Mouse (Mus musculus): ENCODE measurements around the gene Ilf3. TPM values are rescaled to one million over a fixed set of nuclear protein-coding genes. Genes with fewer than 3 reads are reported as not detected.

Ilf3 gene
- polyA plus RNA-seq, 1 experiment from 2014 or later: 341 TPM

DNA sequence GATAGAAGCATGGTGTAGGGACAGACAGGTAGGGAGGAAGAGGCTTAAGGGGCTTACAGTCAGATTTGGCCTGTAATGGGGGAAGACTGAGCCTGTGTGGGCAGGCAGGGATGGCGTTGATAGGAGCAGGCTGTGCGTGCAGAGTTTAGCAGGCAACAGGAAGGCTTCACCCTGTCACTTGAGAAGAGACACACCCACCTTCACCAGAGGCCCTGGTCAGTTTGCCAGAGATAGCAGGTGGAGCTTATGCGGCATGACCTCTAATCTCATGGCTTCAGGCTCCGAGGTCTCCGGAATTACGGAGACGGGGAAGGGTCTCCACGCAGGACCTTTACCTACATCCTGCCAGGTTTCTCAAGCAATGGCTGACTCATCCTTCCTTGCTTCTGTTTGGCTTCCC is 84.2 kb downstream of the Ilf3 start:
- no peak for DNase-seq (ENCODE audit: low spot score)
- H3K27ac ChIP-seq (replicated peaks): no peak overlapping the region
- H3K4me3 ChIP-seq: no peak overlapping the region

DNA sequence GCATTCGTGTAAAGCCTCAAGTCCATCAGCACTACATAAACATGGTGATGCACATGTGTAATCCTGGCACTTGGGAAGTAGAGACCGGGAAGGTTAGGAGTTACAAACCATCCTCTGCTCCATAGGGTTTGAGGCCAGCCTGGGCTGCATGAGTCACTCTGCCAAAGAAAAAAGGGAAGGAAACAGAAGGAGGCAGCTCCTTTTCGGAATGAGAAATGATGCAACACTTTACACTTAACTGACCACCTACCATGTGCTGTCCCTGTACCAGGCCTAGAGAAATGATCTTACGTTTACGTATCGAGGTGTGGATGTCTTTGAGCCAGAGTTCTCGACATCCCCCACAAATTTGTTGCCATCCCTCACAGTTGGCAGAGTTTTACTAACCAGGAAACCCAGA is 85.3 kb downstream of the Ilf3 start:
- Histone ChIP-seq H3K27me3 (replicated peaks; ENCODE audit: low read depth, poor library complexity, severe bottlenecking) (no peaks in the 10 kb centered on the region), H3K36me3 (replicated peaks) (no peaks in the 10 kb centered on the region), H3K9me3 (no peaks in the 10 kb centered on the region), H3K4me3 (no peak overlapping the region), H3K27ac (replicated peaks) (no peak overlapping the region), H3K4me1 (peaks cover 11% of the 10 kb centered on the region)
- WGBS: 92% methylated on average over 7 of the region's 7 CpGs
- DNase-seq (ENCODE audit: low spot score): no peak

More for the DNA sequence above, 84.2 kb downstream of the Ilf3 start:
- Histone ChIP-seq H3K27me3 (replicated peaks; ENCODE audit: low read depth, poor library complexity, severe bottlenecking) (no peaks in the 10 kb centered on the region), H3K9me3 (no peaks in the 10 kb centered on the region), H3K4me1 (peaks cover 13% of the 10 kb centered on the region), H3K36me3 (replicated peaks) (no peaks in the 10 kb centered on the region)
- WGBS: 75% methylated on average over 8 of the region's 8 CpGs

DNA sequence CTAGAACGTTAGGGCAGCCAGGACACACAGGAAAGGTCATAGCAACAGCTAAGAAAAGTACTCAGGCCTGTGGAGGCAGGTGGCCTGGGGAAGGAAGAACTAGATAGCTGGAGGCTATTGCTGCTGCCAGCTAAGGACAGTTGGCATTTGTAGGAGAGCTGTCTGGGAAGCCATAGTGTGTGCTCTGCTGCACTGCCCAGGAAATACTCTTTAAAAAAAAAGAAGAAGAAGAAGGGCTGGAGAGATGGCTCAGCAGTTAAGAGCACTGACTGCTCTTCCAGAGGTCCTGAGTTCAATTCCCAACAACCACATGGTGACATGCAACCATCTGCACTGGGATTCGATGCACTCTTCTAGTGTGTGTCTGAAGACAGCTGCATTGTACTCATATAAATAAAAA is 85.8 kb downstream of the Ilf3 start:
- peaks cover 4% of the 10 kb centered on the region for H3K36me3 ChIP-seq (replicated peaks)
- H3K4me1 ChIP-seq: peaks cover 11% of the 10 kb centered on the region
- no peak for DNase-seq (ENCODE audit: low spot score)
- 90% methylated on average over 2 of the region's 2 CpGs for WGBS
- no peak overlapping the region for H3K4me3 ChIP-seq
- no peaks in the 10 kb centered on the region for H3K9me3 ChIP-seq
- H3K27me3 ChIP-seq (replicated peaks; ENCODE audit: low read depth, poor library complexity, severe bottlenecking): no peaks in the 10 kb centered on the region
- H3K27ac ChIP-seq (replicated peaks): no peak overlapping the region

DNA sequence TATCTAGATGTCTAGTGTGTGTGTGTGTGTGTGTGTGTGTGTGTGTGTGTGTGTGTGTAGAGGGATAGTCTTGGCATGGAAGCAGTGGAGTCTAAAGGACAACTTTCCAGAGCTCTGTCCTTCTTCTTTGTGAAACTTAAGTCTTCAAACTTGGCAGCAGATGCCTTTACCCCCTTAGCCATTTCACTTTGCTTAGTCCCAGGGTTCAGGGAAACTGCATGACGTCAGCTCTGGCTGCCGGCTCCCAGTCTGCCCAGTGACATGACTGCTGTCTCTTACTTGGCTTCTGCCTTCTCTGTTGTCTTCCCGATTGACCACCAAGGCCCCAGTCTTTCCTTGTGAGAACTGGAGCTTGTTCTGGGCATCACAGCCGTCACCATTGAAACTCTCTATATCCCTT is 86.9 kb downstream of the Ilf3 start:
- peaks cover 11% of the 10 kb centered on the region for H3K4me1 ChIP-seq
- WGBS: 83% methylated on average over 4 of the region's 4 CpGs
- H3K9me3 ChIP-seq: no peaks in the 10 kb centered on the region
- H3K27ac ChIP-seq (replicated peaks): no peak overlapping the region
- DNase-seq (ENCODE audit: low spot score): no peak
- peaks cover 13% of the 10 kb centered on the region for H3K36me3 ChIP-seq (replicated peaks)
- no peak overlapping the region for H3K4me3 ChIP-seq
- no peaks in the 10 kb centered on the region for H3K27me3 ChIP-seq (replicated peaks; ENCODE audit: low read depth, poor library complexity, severe bottlenecking)

Other genes starting within 250 kb of the Ilf3 start
- 14.8 and 16.1 TPM in 2 replicates for gene Tyk2, start 236.6 kb upstream of the Ilf3 start, polyA plus RNA-seq (2016; fragmentation: Nextera tagmentation; extraction: Ambion mirVana)
- gene Cdc37, start 217.9 kb upstream of the Ilf3 start, polyA plus RNA-seq (2016; fragmentation: Nextera tagmentation; extraction: Ambion mirVana): 418 and 430 TPM in 2 replicates
- gene Pde4a, start 202.2 kb upstream of the Ilf3 start, polyA plus RNA-seq (2016; fragmentation: Nextera tagmentation; extraction: Ambion mirVana): 4.9 and 5.3 TPM in 2 replicates
- 47.8 and 49.6 TPM in 2 replicates for gene Keap1, start 128.5 kb upstream of the Ilf3 start, polyA plus RNA-seq (2016; fragmentation: Nextera tagmentation; extraction: Ambion mirVana)
- 0.22 TPM in 1 of 2 replicates, not detected in the other for gene S1pr5, start 119.4 kb upstream of the Ilf3 start, polyA plus RNA-seq (2016; fragmentation: Nextera tagmentation; extraction: Ambion mirVana)
- gene Atg4d, start 102.6 kb upstream of the Ilf3 start, polyA plus RNA-seq (2016; fragmentation: Nextera tagmentation; extraction: Ambion mirVana): 37.8 and 41.3 TPM in 2 replicates
- 16.2 and 18.0 TPM in 2 replicates for gene Kri1, start 79.9 kb upstream of the Ilf3 start, polyA plus RNA-seq (2016; fragmentation: Nextera tagmentation; extraction: Ambion mirVana)
- gene Cdkn2d, start 76.5 kb upstream of the Ilf3 start, polyA plus RNA-seq (2016; fragmentation: Nextera tagmentation; extraction: Ambion mirVana): 40.9 and 45.1 TPM in 2 replicates
- 16.8 and 18.6 TPM in 2 replicates for gene Ap1m2, start 55.5 kb upstream of the Ilf3 start, polyA plus RNA-seq (2016; fragmentation: Nextera tagmentation; extraction: Ambion mirVana)
- 86.8 and 92.7 TPM in 2 replicates for gene Slc44a2, start 47.2 kb upstream of the Ilf3 start, polyA plus RNA-seq (2016; fragmentation: Nextera tagmentation; extraction: Ambion mirVana)
- 64.0 and 71.1 TPM in 2 replicates for gene Qtrt1, start 44.0 kb downstream of the Ilf3 start, polyA plus RNA-seq (2016; fragmentation: Nextera tagmentation; extraction: Ambion mirVana)
- gene Dnm2, start 57.0 kb downstream of the Ilf3 start, polyA plus RNA-seq (2016; fragmentation: Nextera tagmentation; extraction: Ambion mirVana): 72.9 and 73.7 TPM in 2 replicates
- gene Tmed1, start 142.4 kb downstream of the Ilf3 start, polyA plus RNA-seq (2016; fragmentation: Nextera tagmentation; extraction: Ambion mirVana): 119 and 121 TPM in 2 replicates
- 4.7 and 4.9 TPM in 2 replicates for gene AB124611, start 158.3 kb downstream of the Ilf3 start, polyA plus RNA-seq (2016; fragmentation: Nextera tagmentation; extraction: Ambion mirVana)
- gene Carm1, start 179.0 kb downstream of the Ilf3 start, polyA plus RNA-seq (2016; fragmentation: Nextera tagmentation; extraction: Ambion mirVana): 73.1 and 84.1 TPM in 2 replicates
- gene Timm29, start 224.9 kb downstream of the Ilf3 start, polyA plus RNA-seq (2016; fragmentation: Nextera tagmentation; extraction: Ambion mirVana): 32.0 and 32.7 TPM in 2 replicates
- 19.0 and 21.2 TPM in 2 replicates for gene Yipf2, start 225.0 kb downstream of the Ilf3 start, polyA plus RNA-seq (2016; fragmentation: Nextera tagmentation; extraction: Ambion mirVana)
- 157 and 165 TPM in 2 replicates for gene Smarca4, start 248.3 kb downstream of the Ilf3 start, polyA plus RNA-seq (2016; fragmentation: Nextera tagmentation; extraction: Ambion mirVana)

All from embryonic facial prominence, embryonic 10.5 days (tissue).